Mouse (Mus musculus) G1E (cell line): ENCODE data around the gene Prom1. TPM values are rescaled to one million over a fixed set of nuclear protein-coding genes. Genes with fewer than 3 reads are reported as not detected.

Source experiments
- ATAC-seq: 2 replicates; pipeline ENCODE4 v1.8.0; 2016; ENCODE audit warnings: mild to moderate bottlenecking; ENCODE audit not compliant: insufficient number of reproducible peaks, poor library complexity, low FRiP score, severe bottlenecking; ENCODE audit errors: extremely low read depth
- DNase-seq: peaks from one replicate; pipeline ENCODE4 v3.0.0; 2012; ENCODE audit warnings: low spot score
- H3K27me3 ChIP-seq: 2 replicates; pipeline ENCODE4 v1.6.1; 2012; ENCODE audit warnings: mild to moderate bottlenecking, low read length, inconsistent platforms; ENCODE audit not compliant: insufficient read depth
- H3K36me3 ChIP-seq: replicated peaks from 2 replicates; pipeline ENCODE3; 2012; ENCODE audit warnings: mild to moderate bottlenecking, inconsistent platforms
- H3K4me1 ChIP-seq: 2 replicates; pipeline ENCODE4 v1.6.1; 2012; ENCODE audit warnings: low read depth, low read length, inconsistent platforms, mixed read lengths; ENCODE audit not compliant: insufficient read depth
- H3K4me3 ChIP-seq: 2 replicates; pipeline ENCODE4 v1.5.1; 2012; ENCODE audit warnings: low read depth, mild to moderate bottlenecking, inconsistent platforms, low read length, moderate library complexity, mixed read lengths
- H3K9me3 ChIP-seq: replicated peaks from 2 replicates; pipeline ENCODE4 v1.6.1; 2012; ENCODE audit warnings: inconsistent platforms
- CTCF ChIP-seq: IDR thresholded peaks from 2 replicates; pipeline ENCODE4 v1.5.1; 2012; ENCODE audit warnings: low read depth, low read length, inconsistent platforms, mixed read lengths
- GATA1 ChIP-seq: IDR thresholded peaks from 2 replicates; pipeline ENCODE4 v1.6.1; 2012; ENCODE audit warnings: borderline replicate concordance, low read length, inconsistent platforms, mixed read lengths
- GATA2 ChIP-seq: IDR thresholded peaks from 2 replicates; pipeline ENCODE4 v1.6.1; 2012; ENCODE audit warnings: low read depth, low read length, inconsistent platforms, borderline replicate concordance
- POLR2AphosphoS5 ChIP-seq: IDR thresholded peaks from 2 replicates; pipeline ENCODE4 v1.6.1; 2012; ENCODE audit warnings: low read depth, low read length, inconsistent platforms; ENCODE audit not compliant: insufficient replicate concordance
- TAL1 ChIP-seq: conservative IDR thresholded peaks from 2 replicates; pipeline ENCODE4 v1.6.1; 2012; ENCODE audit warnings: low read depth, low read length, inconsistent platforms, mixed read lengths
- polyA plus RNA-seq: library from polyadenylated mRNA; stranded (reverse); fragments of >175 nt; gene quantifications from 2 replicates; pipeline ENCODE4 v1.2.3, GENCODE M21; 2012
- total RNA-seq, 2 experiments: library from RNA; stranded (forward) in 1 of 2; stranded (reverse) in 1 of 2; fragments of 200-1000 nt in 1 of 2; fragments of >200 nt in 1 of 2; fragmentation: Nextera tagmentation in 1 of 2; gene quantifications; 2 replicates each; pipeline ENCODE4 v1.2.3; 2014 to 2017

The Prom1 gene
- total and polyA plus RNA-seq, 3 experiments: 0.33 TPM; not detected in 2

DNA sequence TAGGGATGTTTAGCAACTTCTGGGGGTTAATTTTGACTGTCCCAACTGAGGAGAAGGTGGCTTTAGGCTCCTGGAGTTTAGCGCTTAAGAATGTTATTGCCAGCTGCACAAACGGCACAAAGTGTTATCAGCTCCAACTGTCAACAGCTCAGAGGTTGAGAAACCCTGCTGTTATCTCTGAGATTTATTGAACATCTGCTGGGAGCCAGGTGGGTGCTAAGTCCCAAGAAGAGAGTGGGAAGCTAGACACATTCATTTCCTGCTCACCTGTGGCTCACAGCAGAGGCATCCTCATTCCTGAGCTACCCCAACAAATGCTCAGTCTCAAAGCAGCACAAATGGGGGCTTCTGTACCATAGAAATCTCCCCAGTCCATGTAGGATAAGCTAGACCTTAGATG, 130.7 kb downstream of the Prom1 start:
- DNase-seq (no peak), ATAC-seq (no peak)
- TF ChIP-seq TAL1: no peak
- no peak for TF ChIP-seq GATA2
- no peak for TF ChIP-seq CTCF
- no peak for TF ChIP-seq POLR2AphosphoS5
- no peak for TF ChIP-seq GATA1
- Histone ChIP-seq H3K9me3 (no peaks in the 10 kb centered on the region), H3K27me3 (no peaks in the 10 kb centered on the region), H3K36me3 (no peaks in the 10 kb centered on the region), H3K4me3 (no peak overlapping the region), H3K4me1 (no peaks in the 10 kb centered on the region)

DNA sequence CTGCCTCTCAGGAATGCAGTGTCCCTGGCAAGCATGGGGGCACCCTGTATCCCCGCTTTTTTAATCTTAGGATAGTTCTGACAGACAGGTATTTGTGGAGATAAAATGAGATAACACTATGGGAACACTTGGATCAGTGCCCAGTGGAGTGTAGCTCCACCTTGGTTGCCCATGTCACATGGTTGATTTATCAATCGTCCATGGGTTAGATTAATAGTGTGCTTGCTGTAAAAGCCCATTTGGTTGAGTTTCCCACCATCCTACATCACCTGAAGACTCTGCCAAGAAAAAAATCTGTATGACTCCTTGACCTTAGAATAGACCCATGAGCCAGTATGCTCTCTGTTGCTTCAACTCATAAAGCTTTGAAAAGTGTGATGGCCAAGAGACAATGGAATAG, 131.3 kb downstream of the Prom1 start:
- Histone ChIP-seq H3K4me3 (no peak overlapping the region), H3K36me3 (no peaks in the 10 kb centered on the region)

DNA sequence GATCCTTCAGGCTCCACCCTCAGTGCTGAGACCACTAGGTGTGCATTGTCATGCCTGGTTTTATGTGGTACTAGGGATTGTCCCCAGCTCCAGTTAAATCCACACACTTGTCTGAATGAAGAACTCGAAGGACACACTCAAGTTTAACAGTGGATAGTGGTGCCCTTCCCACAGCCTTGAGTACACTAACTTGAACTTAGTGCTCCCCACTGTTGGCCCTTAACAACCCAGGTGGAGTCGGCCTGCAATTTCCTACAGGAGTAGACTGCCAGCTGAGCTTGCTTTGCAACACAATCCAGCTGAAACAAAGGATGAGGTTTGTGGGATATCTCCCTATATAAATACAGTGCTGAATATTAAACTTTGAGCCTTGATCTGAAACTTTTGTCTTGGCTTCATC, 133.2 kb downstream of the Prom1 start:
- DNase-seq (no peak), ATAC-seq (no peak)
- Histone ChIP-seq H3K36me3 (no peaks in the 10 kb centered on the region), H3K4me1 (no peaks in the 10 kb centered on the region), H3K9me3 (no peaks in the 10 kb centered on the region), H3K4me3 (no peak overlapping the region), H3K27me3 (no peaks in the 10 kb centered on the region)
- TF ChIP-seq GATA1 (no peak), TAL1 (no peak), CTCF (no peak), GATA2 (no peak), POLR2AphosphoS5 (no peak)

More for the DNA sequence above, 131.3 kb downstream of the Prom1 start:
- no peaks in the 10 kb centered on the region for H3K9me3 ChIP-seq
- no peaks in the 10 kb centered on the region for H3K4me1 ChIP-seq
- DNase-seq (no peak), ATAC-seq (no peak)
- H3K27me3 ChIP-seq: no peaks in the 10 kb centered on the region
- TF ChIP-seq GATA1 (no peak), GATA2 (no peak), TAL1 (no peak), CTCF (no peak), POLR2AphosphoS5 (no peak)

DNA sequence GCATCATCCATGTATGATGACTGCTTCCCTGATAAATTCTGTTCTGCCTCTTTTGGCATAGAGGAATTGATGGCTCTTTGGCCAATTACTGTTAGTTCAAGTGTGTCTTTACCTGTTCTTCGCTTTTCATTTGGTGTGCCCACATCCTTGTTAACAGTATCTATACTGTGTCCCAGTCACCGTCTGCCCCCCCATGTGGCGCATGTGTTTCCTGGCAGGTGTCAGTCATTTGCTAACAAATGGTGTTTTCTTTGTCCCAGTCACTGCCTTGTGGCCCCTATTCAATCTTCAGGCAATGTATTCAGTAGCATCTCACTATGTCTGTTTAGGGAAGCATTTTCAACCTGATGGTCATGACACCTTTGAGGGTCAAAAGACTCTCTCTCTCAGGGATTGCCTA, 140.8 kb downstream of the Prom1 start:
- Histone ChIP-seq H3K4me1 (no peaks in the 10 kb centered on the region), H3K27me3 (no peaks in the 10 kb centered on the region), H3K36me3 (no peaks in the 10 kb centered on the region), H3K9me3 (no peaks in the 10 kb centered on the region), H3K4me3 (no peak overlapping the region)
- DNase-seq (no peak), ATAC-seq (no peak)
- TF ChIP-seq GATA2 (no peak), CTCF (no peak), POLR2AphosphoS5 (no peak), GATA1 (no peak), TAL1 (no peak)

DNA sequence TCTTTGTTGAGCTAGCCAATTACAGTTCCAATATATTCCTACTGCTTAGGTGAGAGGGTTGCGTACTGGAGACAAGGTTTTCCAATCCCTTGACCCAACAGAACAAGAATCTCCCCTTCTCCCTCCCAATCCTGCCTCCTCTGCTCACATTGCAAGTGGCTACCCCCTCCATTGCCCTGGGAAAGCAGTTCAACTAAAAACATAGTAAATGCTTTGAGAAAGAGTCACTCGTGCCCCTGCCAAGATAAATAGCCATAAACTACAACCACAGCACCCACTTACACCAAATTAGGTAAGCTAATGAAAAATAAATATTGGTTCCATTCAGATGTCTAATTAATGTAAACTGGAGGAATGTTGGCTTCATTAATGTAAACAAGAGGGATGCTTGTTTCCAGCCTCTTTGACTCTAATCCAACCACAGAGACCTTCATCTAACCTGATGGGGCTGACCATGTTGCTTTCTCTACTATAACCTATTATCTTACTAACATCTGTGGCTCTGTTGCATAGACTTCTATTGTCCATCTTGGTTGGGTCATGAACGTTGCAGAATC, 141.9 kb downstream of the Prom1 start:
- Histone ChIP-seq H3K4me3 (no peak overlapping the region), H3K4me1 (no peaks in the 10 kb centered on the region), H3K36me3 (no peaks in the 10 kb centered on the region), H3K27me3 (no peaks in the 10 kb centered on the region), H3K9me3 (no peaks in the 10 kb centered on the region)
- DNase-seq: no peak
- TF ChIP-seq GATA2 (no peak), CTCF (no peak), TAL1 (no peak), POLR2AphosphoS5 (no peak), GATA1 (no peak)
- no peak for ATAC-seq

DNA sequence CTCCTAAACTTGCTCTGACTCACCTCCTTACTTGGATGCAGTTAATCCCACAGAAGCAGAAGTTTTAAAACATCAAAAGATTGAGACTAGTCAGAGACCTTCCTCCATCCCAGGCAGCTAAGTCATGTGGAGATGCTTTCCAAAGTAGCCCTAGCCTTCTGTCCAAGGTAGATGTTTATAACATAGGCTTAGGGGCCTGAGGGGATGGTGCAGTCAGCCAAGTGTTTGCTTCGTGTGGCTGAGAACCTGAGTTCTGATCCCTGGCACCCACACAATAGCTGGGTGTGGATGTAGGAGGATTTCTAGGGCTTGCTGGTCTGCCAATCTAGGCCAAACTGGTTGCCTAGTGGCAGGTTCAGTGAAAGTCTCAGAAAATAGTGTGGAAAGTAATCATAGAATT, 148.6 kb downstream of the Prom1 start:
- H3K27me3 ChIP-seq: peaks cover 6% of the 10 kb centered on the region
- no peaks in the 10 kb centered on the region for H3K4me1 ChIP-seq
- no peak overlapping the region for H3K4me3 ChIP-seq
- no peak for TF ChIP-seq GATA2
- no peak for TF ChIP-seq TAL1
- no peak for TF ChIP-seq GATA1
- no peak for TF ChIP-seq CTCF
- no peak for TF ChIP-seq POLR2AphosphoS5
- no peaks in the 10 kb centered on the region for H3K9me3 ChIP-seq
- no peak for ATAC-seq
- no peak for DNase-seq
- no peaks in the 10 kb centered on the region for H3K36me3 ChIP-seq
